Mouse (Mus musculus) stomach, adult 2 months (tissue): ENCODE results near the gene Yipf4. TPM values are rescaled to one million over a fixed set of nuclear protein-coding genes. Genes with fewer than 3 reads are reported as not detected.

Experiments used
- polyA plus RNA-seq: library from polyadenylated mRNA; depleted of rRNA; stranded (reverse); fragments of >200 nt; gene quantifications from 2 replicates; pipeline ENCODE4 v1.2.3, GENCODE M21; 2012; rRNA removed

Yipf4 gene
- 57.4 and 174 TPM in 2 replicates for polyA plus RNA-seq

GRCm38 (mm10) chr17:74489024-74489900, at the start of gene Yipf4:
Gene Yipf4 (plus strand): TSS chr17:74489493.

GRCm38 (mm10) chr17:74458711-74459408, 30.4 kb upstream of the Yipf4 start, which contains the start of gene Nlrc4:
Gene Nlrc4 (minus strand): TSS chr17:74459142.

GRCm38 (mm10) chr17:74527729-74528607, 38.7 kb downstream of the Yipf4 start, which contains the start of gene Birc6:
Gene Birc6 (plus strand): TSS chr17:74528295.

Other genes starting within 250 kb of the Yipf4 start
- 17.1 and 19.2 TPM in 2 replicates for gene Memo1, start 194.0 kb upstream of the Yipf4 start, polyA plus RNA-seq
- gene Dpy30, start 165.5 kb upstream of the Yipf4 start, polyA plus RNA-seq = 11.9 and 14.2 TPM in 2 replicates
- 2.8 and 6.2 TPM in 2 replicates for gene Spast, start 150.5 kb upstream of the Yipf4 start, polyA plus RNA-seq
- 5.8 and 6.1 TPM in 2 replicates for gene Slc30a6, start 93.9 kb upstream of the Yipf4 start, polyA plus RNA-seq
- gene Nlrc4, start 30.4 kb upstream of the Yipf4 start, polyA plus RNA-seq = 0.59 and 1.2 TPM in 2 replicates
- gene Birc6, start 38.8 kb downstream of the Yipf4 start, polyA plus RNA-seq = 22.4 and 25.6 TPM in 2 replicates
- 0.66 and 1.4 TPM in 2 replicates for gene Ttc27, start 228.2 kb downstream of the Yipf4 start, polyA plus RNA-seq